Mouse (Mus musculus) cerebellum, adult 9-11 months (tissue): ENCODE measurements at regions not wholly inside any gene's neighbourhood (a gene's known extent, or its start where the extent isn't known, plus 50 kb on each side); places are given as distances from the start of the nearest gene placed in this dataset.

ENCODE experiments used
- DNase-seq: peaks from one replicate; pipeline ENCODE4 v3.0.0; 2022

GRCm38 (mm10) chr8:6813816-6814215 lies 1708.7 kb upstream of the Slc10a2 start:
- no peak for DNase-seq

- no peak for DNase-seq
These were observed 1702.0 kb upstream of the Slc10a2 start for GRCm38 (mm10) chr8:6807116-6807515.

- DNase-seq, result no peak
These were observed 1698.0 kb upstream of the Slc10a2 start for GRCm38 (mm10) chr8:6803199-6803598.

DNA sequence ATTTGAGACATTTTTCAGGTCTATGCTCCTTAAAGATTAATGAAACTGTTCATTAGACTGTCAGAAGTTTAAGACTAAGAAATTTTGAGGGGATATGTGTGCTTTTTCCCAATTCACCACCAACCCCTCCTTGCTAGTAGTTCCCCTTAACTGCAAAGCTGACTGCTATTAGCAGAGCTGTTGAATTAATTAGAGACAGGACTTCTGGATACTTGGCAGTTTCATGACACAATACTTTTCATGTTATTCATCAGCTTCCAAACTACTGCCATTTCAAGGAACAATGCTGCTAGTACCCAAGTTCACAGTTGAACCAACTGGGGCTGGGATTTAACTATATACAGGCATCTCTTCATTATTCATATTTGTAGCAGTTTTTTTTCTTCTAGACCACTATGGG lies 1695.9 kb upstream of the Slc10a2 start:
- no peak for DNase-seq

DNA sequence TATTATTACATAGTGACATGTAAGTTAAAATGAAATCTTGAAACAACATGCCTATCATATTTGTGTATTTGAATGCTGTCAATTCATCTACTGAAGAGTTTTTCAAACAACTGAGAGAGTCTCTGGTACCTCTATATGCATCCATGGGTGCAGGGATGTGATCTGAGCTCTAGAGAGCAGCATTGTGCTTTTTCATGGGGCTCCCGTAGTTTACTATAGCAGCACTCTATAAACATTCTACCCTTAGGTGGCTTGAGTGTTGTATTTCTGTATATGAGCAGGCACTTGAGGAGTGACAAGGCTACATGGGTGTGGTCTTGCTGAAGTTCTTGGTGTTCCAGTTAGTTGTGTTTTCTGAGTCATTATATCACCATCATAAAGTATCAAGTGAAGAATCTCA lies 1683.9 kb upstream of the Slc10a2 start:
- no peak for DNase-seq

GRCm38 (mm10) chr8:6780983-6781382 lies 1675.8 kb upstream of the Slc10a2 start:
- no peak for DNase-seq

- DNase-seq, result no peak
These were observed 1670.0 kb upstream of the Slc10a2 start for GRCm38 (mm10) chr8:6775103-6775502.

- DNase-seq, result no peak
These were observed 1624.4 kb upstream of the Slc10a2 start for GRCm38 (mm10) chr8:6729571-6729970.

DNA sequence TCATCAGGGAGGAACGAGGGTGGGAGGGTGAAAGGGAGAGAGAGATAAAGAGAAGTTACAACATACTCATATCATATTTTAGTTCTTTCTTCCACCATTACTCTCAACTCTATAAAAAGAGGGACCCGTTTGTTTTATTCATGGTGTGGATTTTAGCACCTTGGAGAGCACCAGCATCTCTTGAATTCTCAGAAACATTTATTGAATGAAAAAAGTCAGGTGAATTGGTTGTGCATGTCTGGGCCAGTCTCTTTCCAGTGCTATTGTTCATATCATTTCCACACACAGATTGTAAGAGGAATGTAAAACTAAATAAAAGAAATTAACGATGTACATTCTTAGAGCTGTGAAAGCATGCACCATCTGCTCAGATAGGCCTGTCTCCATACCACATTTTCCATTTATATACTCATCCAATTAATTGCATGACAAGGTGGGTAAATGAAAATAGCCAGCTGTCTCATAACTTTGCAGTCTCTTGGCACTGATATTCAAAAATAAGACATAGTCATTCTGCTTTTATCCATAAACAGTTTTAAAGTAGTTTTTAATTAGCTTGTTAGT lies 1603.8 kb upstream of the Slc10a2 start:
- DNase-seq, result no peak

- no peak for DNase-seq
These were observed 1583.4 kb upstream of the Slc10a2 start for GRCm38 (mm10) chr8:6688595-6688994.

GRCm38 (mm10) chr8:6658860-6659259 lies 1553.7 kb upstream of the Slc10a2 start:
- no peak for DNase-seq

GRCm38 (mm10) chr8:6657451-6657990 lies 1552.4 kb upstream of the Slc10a2 start:
- no peak for DNase-seq

DNA sequence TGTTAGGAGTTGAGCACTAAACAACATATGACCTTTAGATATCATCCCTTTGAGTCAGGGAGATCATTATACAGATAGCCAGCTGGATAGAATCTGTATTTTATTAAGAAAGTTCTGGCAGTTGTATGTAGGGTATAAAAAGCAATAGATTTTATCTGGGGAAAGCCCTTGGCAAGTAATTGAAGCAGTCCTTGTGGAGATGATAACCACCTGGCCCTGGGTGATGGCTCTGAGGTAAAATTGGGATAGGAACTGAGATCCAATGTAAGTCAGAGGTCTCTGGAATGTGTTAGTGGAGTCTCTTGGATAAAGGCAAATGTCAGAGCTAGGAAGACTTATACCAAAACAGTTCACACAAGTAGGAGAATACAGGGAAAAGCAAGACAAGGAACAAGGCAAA lies 1547.0 kb upstream of the Slc10a2 start:
- no peak for DNase-seq

DNA sequence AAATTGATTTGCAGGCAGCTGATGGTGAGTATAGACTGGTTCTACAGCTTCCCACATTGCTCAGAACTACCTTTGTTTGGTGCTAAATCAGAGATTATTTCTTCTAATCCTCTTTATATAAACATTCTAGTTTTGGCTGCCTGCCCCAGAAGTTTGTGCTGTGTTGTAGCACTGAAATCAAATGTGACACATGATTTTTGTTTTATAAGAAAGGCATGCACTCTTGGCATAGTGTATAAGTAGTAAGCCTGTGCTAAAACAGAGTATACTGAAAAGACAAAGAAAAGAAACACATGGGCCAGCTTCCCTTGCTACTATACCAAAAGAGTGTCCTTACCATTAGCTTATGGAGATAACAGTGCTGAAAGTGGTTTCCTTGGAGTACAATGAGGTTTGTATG lies 1542.9 kb upstream of the Slc10a2 start:
- no peak for DNase-seq

GRCm38 (mm10) chr8:6645287-6645957 lies 1540.3 kb upstream of the Slc10a2 start:
- DNase-seq, result no peak

DNA sequence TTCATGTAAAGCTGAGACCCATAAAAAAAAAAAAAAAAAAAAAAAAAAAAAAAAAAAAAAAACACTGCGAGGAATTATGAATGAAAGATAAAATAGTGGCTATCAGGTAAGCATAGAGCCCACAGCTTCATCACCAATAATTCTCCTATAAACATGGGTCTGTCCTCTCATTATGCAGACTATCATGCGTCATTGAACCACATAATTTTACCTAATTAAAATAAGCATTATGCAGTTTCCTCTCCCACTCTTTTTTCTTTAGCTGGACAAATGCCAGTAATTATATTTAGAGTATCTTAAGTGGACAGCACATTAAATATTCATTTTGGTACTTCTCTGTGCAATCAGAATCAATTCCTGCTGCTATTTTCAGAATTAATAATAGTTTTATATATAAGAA lies 1539.2 kb upstream of the Slc10a2 start:
- no peak for DNase-seq

DNA sequence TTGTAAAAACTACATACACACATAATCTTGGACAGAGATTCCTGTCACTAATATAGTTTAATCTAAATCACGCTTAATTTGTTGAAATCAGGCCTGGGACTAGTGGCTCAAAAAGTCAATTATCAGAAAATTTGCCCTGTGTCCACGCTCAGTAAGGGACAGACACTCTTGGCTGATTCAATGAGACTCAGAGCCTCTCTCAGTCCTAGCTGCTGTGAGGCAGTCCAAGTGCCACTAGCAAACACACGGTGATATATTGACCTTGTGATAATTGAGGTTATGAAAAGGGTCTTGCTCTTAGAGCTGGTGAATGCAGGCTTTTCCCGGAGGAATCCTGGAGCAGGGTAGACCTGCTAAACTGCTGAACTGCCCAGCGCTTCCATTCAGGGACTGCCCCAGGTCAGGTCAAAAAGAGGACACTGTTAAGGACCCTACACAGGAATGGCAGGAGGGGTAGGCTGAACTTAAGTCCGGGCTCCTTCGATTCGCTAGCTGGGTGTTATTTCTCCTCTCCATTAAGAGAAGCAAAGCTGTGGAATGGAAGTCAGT lies 1521.9 kb upstream of the Slc10a2 start:
- no peak for DNase-seq

GRCm38 (mm10) chr8:6608891-6609290 lies 1503.7 kb upstream of the Slc10a2 start:
- no peak for DNase-seq

DNA sequence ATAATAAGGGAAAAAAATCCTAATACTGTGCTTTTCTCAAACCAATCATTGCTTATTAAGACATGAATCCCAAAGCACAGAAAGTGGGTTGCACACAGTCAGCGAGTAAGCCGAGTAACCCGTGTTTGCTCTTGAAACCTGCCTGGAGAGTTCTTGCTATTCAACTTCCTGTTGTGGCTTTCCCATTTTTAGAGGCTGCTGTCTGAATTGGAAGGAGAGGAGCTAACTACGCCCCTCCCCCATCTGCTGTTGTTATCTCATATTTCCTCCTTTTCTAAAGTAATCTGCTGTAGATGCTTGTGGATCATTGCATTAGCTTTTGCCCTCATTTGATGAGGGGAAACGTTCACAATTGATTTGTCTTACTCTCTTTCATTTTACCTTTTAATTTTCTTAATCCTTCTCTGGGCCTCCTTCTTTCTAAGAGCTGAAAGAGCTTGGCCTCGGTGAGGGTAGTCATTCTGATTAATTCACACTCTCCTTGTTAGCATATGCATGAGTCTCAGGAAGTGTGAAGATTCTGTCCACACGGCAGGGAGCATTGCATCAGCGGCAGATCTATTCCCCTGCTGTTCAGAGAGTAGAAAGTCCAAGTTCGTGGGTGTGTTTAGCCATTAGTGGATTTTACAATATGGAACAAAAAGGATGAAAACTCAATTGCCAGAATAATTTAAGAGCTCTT lies 1501.8 kb upstream of the Slc10a2 start:
- DNase-seq, result no peak

- no peak for DNase-seq
These were observed 1499.2 kb upstream of the Slc10a2 start for GRCm38 (mm10) chr8:6604232-6604804.

GRCm38 (mm10) chr8:6590146-6590545 lies 1485.0 kb upstream of the Slc10a2 start:
- no peak for DNase-seq

GRCm38 (mm10) chr8:6583337-6584096 lies 1478.4 kb upstream of the Slc10a2 start:
- no peak for DNase-seq

DNA sequence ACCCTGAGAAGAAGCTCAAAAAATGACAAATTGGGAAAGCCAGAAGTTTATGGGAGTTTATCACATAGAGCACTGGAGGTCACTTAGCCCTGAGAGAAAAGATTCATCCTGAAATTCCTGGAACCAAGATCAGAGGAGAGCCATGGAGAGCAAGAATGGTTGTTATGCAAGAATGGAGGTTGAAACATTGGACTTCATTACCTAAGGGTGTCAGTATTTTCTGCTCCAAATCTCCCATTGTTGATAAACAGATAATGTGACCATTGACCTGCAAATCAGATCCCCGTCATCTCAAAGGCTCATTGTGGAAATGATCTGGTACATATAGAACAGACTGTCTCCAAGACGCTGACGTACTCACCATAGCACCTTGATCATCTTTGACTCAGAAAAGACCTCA lies 1477.6 kb upstream of the Slc10a2 start:
- no peak for DNase-seq
